Mouse (Mus musculus): ENCODE measurements around the gene Sfpq.
A peak's percentile ranks its signal among the peaks of the same experiment; 100 is the strongest.
"Not testable (repeated sequence)": the region's sequence is repeated elsewhere in the genome, so short reads cannot be mapped to it uniquely, and the experiment has no call there.

Gene Sfpq

GRCm38 (mm10) chr4:127021151-127021945 is at the start of gene Sfpq:
Gene Sfpq, plus strand, starts transcription at chr4:127021324.
- H3K36me3 ChIP-seq (ENCODE audit: control insufficient read depth, insufficient read depth, low read length, poor library complexity, severe bottlenecking): peaks cover 18% of the 10 kb centered on the region
- DNase-seq (ENCODE audit: low read depth, low spot score): peak; percentile 99
- H3K27me3 ChIP-seq (ENCODE audit: control insufficient read depth, insufficient read depth, low read length, poor library complexity, severe bottlenecking): no peaks in the 10 kb centered on the region

GRCm38 (mm10) chr4:126977467-126977866 is 43.7 kb upstream of the Sfpq start:
- no peaks in the 10 kb centered on the region for H3K27me3 ChIP-seq (ENCODE audit: control insufficient read depth, insufficient read depth, low read length, poor library complexity, severe bottlenecking)
- no peaks in the 10 kb centered on the region for H3K36me3 ChIP-seq (ENCODE audit: control insufficient read depth, insufficient read depth, low read length, poor library complexity, severe bottlenecking)
- DNase-seq (ENCODE audit: low read depth, low spot score): peak; percentile 59

GRCm38 (mm10) chr4:126978706-126979105 is 42.4 kb upstream of the Sfpq start:
- Histone ChIP-seq H3K27me3 (ENCODE audit: control insufficient read depth, insufficient read depth, low read length, poor library complexity, severe bottlenecking) (no peaks in the 10 kb centered on the region), H3K36me3 (ENCODE audit: control insufficient read depth, insufficient read depth, low read length, poor library complexity, severe bottlenecking) (no peaks in the 10 kb centered on the region)
- DNase-seq (ENCODE audit: low read depth, low spot score): no peak

DNA sequence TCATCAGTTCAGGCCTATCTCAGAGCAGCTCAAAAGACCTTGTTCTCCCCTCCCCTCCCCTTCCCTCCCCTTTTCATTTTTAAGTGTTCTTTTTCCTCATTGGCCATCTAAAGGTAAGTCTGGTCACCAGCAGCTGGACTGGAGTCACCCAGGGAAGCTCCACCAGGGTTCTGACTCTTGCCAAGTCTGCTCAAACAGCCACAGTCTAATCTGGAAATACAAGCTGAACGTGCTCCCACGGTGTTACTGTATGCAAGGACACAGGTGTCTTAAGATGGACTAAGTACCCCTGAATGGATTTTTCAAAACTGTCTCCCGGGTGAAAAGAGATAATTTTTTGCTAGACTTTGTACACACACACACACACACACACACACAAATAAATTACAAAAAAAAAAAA is 37.8 kb upstream of the Sfpq start:
- Histone ChIP-seq H3K36me3 (ENCODE audit: control insufficient read depth, insufficient read depth, low read length, poor library complexity, severe bottlenecking) (no peaks in the 10 kb centered on the region), H3K27me3 (ENCODE audit: control insufficient read depth, insufficient read depth, low read length, poor library complexity, severe bottlenecking) (no peaks in the 10 kb centered on the region)

DNA sequence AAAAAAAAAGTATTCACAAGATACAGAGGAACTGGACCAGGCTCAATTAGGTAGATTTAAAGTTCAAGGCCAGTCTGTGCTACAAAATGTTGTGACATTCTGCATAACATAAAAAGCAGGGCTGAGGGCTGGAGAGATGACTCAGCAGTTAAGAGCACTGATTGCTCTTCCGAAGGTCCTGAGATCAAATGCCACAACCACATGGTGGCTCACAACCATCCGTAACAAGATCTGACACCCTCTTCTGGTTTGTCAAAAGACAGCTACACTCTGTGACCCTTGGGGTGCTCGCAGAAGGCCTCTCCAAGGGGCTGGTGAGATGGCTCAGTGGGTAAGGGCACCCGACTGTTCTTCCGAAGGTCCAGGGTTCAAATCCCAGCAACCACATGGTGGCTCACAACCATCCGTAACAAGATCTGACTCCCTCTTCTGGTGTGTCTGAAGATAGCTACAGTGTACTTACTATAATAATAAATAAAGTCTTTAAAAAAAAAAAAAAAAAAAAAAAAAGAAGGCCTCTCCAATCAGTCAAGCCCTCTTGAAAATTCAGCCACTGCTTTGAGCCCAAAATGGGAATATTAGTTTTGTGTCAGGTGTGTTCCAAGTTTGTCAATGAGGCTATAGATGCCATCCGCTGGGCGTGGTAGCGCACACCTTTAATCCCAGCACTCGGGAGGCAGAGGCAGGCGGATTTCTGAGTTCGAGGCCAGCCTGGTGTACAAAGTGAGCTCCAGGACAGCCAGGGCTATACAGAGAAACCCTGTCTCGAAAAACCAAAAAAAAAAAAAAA is 37.2 kb upstream of the Sfpq start:
- not testable (repeated sequence) for DNase-seq (ENCODE audit: low read depth, low spot score); H3K27me3 ChIP-seq (ENCODE audit: control insufficient read depth, insufficient read depth, low read length, poor library complexity, severe bottlenecking); H3K36me3 ChIP-seq (ENCODE audit: control insufficient read depth, insufficient read depth, low read length, poor library complexity, severe bottlenecking)

More for the DNA sequence above, 37.8 kb upstream of the Sfpq start:
- DNase-seq (ENCODE audit: low read depth, low spot score): no peak

DNA sequence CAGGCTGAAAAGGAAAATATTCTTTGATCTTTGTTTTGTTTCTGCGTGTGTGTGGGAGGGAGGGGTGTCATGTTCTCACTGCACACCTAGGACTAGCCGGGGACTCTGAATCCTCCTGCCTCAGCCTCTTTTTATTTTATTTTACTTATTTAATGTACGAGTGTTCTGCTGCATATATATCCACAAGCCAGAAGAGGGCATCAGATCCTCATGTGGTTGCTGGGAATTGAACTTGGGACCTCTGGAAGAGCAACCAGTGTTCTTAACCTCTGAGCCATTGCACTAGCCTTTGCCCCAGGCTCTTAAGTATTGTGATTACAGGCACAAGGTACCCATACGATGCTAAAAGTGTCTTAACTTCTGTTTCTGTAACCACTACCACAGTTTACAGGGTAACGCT is 34.4 kb upstream of the Sfpq start:
- no peak for DNase-seq (ENCODE audit: low read depth, low spot score)
- Histone ChIP-seq H3K27me3 (ENCODE audit: control insufficient read depth, insufficient read depth, low read length, poor library complexity, severe bottlenecking) (no peaks in the 10 kb centered on the region), H3K36me3 (ENCODE audit: control insufficient read depth, insufficient read depth, low read length, poor library complexity, severe bottlenecking) (no peaks in the 10 kb centered on the region)

DNA sequence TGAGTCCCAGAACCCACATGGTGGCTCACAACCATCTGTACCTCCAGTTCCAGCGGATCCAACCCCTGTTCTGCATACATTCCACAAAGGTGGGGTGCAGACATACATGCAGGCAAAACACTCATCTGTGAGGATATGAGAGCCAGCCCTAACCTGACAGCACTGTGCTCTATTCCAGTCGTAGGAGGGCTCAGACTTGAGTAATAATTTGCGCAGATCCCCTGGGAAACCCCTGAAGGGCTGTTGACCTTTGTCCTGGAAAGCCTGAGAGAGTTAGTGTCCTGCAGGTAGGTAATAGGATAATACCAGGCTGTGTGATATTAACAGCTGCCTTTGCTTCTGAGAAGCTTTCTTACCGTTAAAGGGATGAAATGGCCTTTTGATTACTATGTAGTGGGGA is 32.6 kb upstream of the Sfpq start:
- Histone ChIP-seq H3K36me3 (ENCODE audit: control insufficient read depth, insufficient read depth, low read length, poor library complexity, severe bottlenecking) (no peaks in the 10 kb centered on the region), H3K27me3 (ENCODE audit: control insufficient read depth, insufficient read depth, low read length, poor library complexity, severe bottlenecking) (no peaks in the 10 kb centered on the region)
- DNase-seq (ENCODE audit: low read depth, low spot score): no peak

GRCm38 (mm10) chr4:126990553-126990952 is 30.6 kb upstream of the Sfpq start:
- no peak for DNase-seq (ENCODE audit: low read depth, low spot score)
- no peaks in the 10 kb centered on the region for H3K36me3 ChIP-seq (ENCODE audit: control insufficient read depth, insufficient read depth, low read length, poor library complexity, severe bottlenecking)
- no peaks in the 10 kb centered on the region for H3K27me3 ChIP-seq (ENCODE audit: control insufficient read depth, insufficient read depth, low read length, poor library complexity, severe bottlenecking)

DNA sequence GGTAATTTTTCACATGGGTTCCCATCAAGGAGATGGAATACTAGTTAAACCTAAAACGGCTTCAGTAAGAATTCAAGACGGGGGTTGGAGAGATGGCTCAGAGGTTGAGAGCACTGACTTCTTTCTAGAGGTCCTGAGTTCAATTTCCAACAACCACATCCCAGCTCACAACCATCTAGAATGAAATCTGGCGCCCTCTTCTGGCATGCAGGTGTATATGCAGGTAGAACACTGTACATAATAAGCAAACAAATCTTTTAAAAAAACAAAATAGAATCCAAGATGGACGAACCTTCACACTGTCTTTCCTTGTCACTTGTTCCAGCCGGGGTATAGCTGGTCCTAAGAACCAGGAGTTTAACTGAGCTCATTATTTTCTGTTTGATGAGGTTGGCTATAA is 28.8 kb upstream of the Sfpq start:
- H3K27me3 ChIP-seq (ENCODE audit: control insufficient read depth, insufficient read depth, low read length, poor library complexity, severe bottlenecking): no peaks in the 10 kb centered on the region
- peak; percentile 75 for DNase-seq (ENCODE audit: low read depth, low spot score)
- H3K36me3 ChIP-seq (ENCODE audit: control insufficient read depth, insufficient read depth, low read length, poor library complexity, severe bottlenecking): no peaks in the 10 kb centered on the region

DNA sequence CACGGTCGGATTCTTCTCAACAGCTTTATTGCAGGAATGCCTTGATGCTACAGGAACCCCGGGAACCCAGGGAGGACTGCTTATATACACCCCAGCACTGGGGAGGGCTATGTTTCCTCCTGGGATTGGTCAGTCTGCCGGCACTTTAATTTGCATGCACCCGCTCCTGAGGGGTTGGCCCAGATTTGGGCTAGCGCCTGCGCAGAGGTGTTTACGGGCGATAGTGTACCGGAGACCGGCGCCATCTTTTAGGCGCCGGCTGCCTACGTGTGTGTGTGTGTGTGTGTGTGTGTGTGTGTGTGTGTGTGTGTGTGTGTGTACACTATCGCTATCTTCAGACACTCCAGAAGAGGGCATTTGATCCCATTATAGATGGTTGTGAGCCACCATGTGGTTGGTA is 21.8 kb upstream of the Sfpq start:
- not testable (repeated sequence) for H3K27me3 ChIP-seq (ENCODE audit: control insufficient read depth, insufficient read depth, low read length, poor library complexity, severe bottlenecking); DNase-seq (ENCODE audit: low read depth, low spot score); H3K36me3 ChIP-seq (ENCODE audit: control insufficient read depth, insufficient read depth, low read length, poor library complexity, severe bottlenecking)

DNA sequence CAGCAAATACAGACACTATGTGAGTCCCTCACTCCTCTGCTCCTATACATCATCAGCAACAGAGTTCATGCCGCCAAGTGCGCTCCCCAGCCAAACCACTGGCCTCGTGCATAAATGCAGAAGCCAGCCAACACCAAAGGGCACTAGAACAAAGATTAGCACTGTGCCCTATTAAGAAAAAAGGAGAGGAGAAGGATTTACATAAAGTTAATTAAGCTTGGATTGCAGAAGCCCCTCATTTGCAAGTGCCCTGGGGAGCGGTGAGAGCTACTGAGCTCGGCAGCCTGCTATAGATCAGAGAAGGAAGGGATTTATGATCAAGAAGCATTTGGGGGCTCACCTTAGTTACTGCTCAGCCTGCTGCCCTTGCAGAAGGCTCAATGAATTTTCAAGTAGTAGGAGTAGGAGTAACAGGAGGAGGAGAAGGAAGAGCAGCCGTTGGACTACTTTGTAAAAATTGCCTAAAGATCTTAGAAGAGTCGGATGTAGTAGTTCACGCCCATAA is 20.5 kb upstream of the Sfpq start:
- DNase-seq (ENCODE audit: low read depth, low spot score): no peak
- no peaks in the 10 kb centered on the region for H3K27me3 ChIP-seq (ENCODE audit: control insufficient read depth, insufficient read depth, low read length, poor library complexity, severe bottlenecking)
- H3K36me3 ChIP-seq (ENCODE audit: control insufficient read depth, insufficient read depth, low read length, poor library complexity, severe bottlenecking): no peaks in the 10 kb centered on the region

DNA sequence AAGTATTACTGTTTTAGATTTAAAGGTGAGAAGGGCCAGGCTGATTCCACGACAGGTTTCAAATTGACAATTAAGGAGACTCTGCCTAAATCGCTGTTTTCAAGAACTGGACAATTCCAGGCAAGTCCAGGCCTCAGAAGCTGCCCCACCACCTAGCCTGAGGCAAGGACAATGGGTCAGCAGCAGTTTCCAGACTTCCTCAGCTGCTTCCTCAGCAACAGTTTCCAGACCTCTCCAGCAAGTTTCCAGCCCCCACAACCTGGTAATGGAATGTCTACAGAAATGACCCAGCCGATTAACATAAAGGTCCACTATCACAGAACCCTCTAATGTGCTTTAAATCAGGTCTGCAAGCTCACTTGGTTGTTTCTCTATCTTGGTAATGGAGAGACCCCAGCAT is 16.7 kb upstream of the Sfpq start:
- DNase-seq (ENCODE audit: low read depth, low spot score): no peak
- Histone ChIP-seq H3K27me3 (ENCODE audit: control insufficient read depth, insufficient read depth, low read length, poor library complexity, severe bottlenecking) (no peaks in the 10 kb centered on the region), H3K36me3 (ENCODE audit: control insufficient read depth, insufficient read depth, low read length, poor library complexity, severe bottlenecking) (no peaks in the 10 kb centered on the region)

GRCm38 (mm10) chr4:127005113-127005936 is 15.8 kb upstream of the Sfpq start:
- no peak for DNase-seq (ENCODE audit: low read depth, low spot score)
- Histone ChIP-seq H3K36me3 (ENCODE audit: control insufficient read depth, insufficient read depth, low read length, poor library complexity, severe bottlenecking) (no peaks in the 10 kb centered on the region), H3K27me3 (ENCODE audit: control insufficient read depth, insufficient read depth, low read length, poor library complexity, severe bottlenecking) (no peaks in the 10 kb centered on the region)

DNA sequence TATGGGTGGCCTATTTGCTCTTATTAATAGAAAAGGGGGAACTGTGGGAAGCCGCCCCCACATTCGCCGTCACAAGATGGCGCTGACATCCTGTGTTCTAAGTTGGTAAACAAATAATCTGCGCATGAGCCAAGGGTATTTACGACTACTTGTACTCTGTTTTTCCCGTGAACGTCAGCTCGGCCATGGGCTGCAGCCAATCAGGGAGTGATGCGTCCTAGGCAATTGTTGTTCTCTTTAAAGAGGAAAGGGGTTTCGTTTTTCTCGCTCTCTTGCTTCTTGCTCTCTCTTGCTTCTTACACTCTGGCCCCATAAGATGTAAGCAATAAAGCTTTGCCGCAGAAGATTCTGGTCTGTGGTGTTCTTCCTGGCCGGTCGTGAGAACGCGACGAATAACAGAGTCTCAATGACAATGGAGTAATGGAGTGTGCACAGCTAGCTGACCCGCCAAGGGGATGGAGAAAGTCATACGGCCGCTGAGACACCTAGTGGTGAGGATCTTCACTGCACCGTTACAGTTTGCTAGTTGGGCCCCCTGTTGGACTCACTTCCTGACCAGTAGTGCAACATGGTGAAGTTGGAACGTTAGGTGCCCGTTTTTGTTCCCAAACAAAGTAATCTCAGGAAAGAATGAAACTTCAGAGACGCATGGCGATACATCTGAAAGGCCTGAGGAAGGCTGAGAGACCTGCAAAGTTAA is 5.7 kb upstream of the Sfpq start:
- peak; percentile 92 for DNase-seq (ENCODE audit: low read depth, low spot score)
- H3K27me3 ChIP-seq (ENCODE audit: control insufficient read depth, insufficient read depth, low read length, poor library complexity, severe bottlenecking); H3K36me3 ChIP-seq (ENCODE audit: control insufficient read depth, insufficient read depth, low read length, poor library complexity, severe bottlenecking): not testable (repeated sequence)

Data from splenic B cell, adult 2 months (primary cell).